Mouse (Mus musculus) urinary bladder, postnatal 36 days (tissue): ENCODE measurements at regions not wholly inside any gene's neighbourhood (a gene's known extent, or its start where the extent isn't known, plus 50 kb on each side); places are given as distances from the start of the nearest gene placed in this dataset.

Experiments used
- DNase-seq, 2 experiments: peaks; one replicate each; pipeline ENCODE4 v3.0.0; 2022; ENCODE audit warnings: low spot score in 2 of 2, mixed read lengths in 1 of 2

- DNase-seq, result no peak
Observed at GRCm38 (mm10) chr4:57362652-57363051, 61.0 kb upstream of the Ptpn3 start.

- DNase-seq, result peak; percentile 63 to 73
Observed at GRCm38 (mm10) chr4:57369736-57370373, 64.2 kb upstream of the Palm2 start.

GRCm38 (mm10) chr4:57377872-57378271 lies 56.2 kb upstream of the Palm2 start:
- no peak for DNase-seq

GRCm38 (mm10) chr4:57380063-57380800 lies 53.8 kb upstream of the Palm2 start:
- no peak for DNase-seq

- no peak for DNase-seq
Observed at GRCm38 (mm10) chr4:57381306-57381705, 52.7 kb upstream of the Palm2 start.
